Mouse (Mus musculus) limb, embryonic 12.5 days (tissue): Measurements from ENCODE around the gene Ints3. TPM values are rescaled to one million over a fixed set of nuclear protein-coding genes. Genes with fewer than 3 reads are reported as not detected.

Experiments
- ATAC-seq: fragments of 200-750 bp; cut with Nextera tagmentation; 2 replicates; pipeline ENCODE4 v1.8.0; 2017; ENCODE audit warnings: low read depth, moderate TSS enrichment; ENCODE audit not compliant: insufficient number of reproducible peaks, insufficient read depth, low FRiP score, low TSS enrichment
- H3K27ac ChIP-seq: fragments of 300-500 bp; sonication (generic); 2 replicates; pipeline ENCODE4 v1.5.1; 2016; ENCODE audit warnings: mild to moderate bottlenecking, moderate library complexity
- H3K27me3 ChIP-seq: fragments of 300-500 bp; sonication (generic); 2 replicates; pipeline ENCODE4 v1.6.1; 2016; ENCODE audit warnings: mild to moderate bottlenecking, moderate library complexity
- H3K36me3 ChIP-seq: fragments of 300-500 bp; sonication (generic); 2 replicates; pipeline ENCODE4 v1.6.1; 2016; ENCODE audit warnings: mild to moderate bottlenecking, moderate library complexity
- H3K4me1 ChIP-seq: fragments of 300-500 bp; sonication (generic); replicated peaks from 2 replicates; pipeline ENCODE4 v1.6.1; 2016
- H3K4me2 ChIP-seq: fragments of 300-500 bp; sonication (generic); 2 replicates; pipeline ENCODE4 v1.6.1; 2016; ENCODE audit warnings: mild to moderate bottlenecking, moderate library complexity
- H3K4me3 ChIP-seq: fragments of 300-500 bp; sonication (generic); replicated peaks from 2 replicates; pipeline ENCODE4 v1.5.1; 2016; ENCODE audit warnings: mild to moderate bottlenecking
- H3K9ac ChIP-seq: fragments of 300-500 bp; sonication (generic); replicated peaks from 2 replicates; pipeline ENCODE4 v1.6.1; 2016; ENCODE audit warnings: mild to moderate bottlenecking, moderate library complexity
- H3K9me3 ChIP-seq: fragments of 300-500 bp; sonication (generic); 2 replicates; pipeline ENCODE4 v1.6.1; 2016; ENCODE audit warnings: mild to moderate bottlenecking, moderate library complexity
- WGBS: fragments of 180-500 bp; shearing (Covaris S2); methylation state at CpG from one replicate; pipeline ENCODE4 v1.1.7; 2016; 5-methylcytosine and 5-hydroxymethylcytosine counted together
- polyA plus RNA-seq: library from polyadenylated mRNA; unstranded; fragments of >200 nt; fragmentation: Nextera tagmentation; extraction: Ambion mirVana; gene quantifications from 2 replicates; pipeline ENCODE4 v1.2.1, GENCODE M21; 2016

Ints3 gene
- polyA plus RNA-seq, 1 experiment from 2014 or later: 44.5 TPM

DNA sequence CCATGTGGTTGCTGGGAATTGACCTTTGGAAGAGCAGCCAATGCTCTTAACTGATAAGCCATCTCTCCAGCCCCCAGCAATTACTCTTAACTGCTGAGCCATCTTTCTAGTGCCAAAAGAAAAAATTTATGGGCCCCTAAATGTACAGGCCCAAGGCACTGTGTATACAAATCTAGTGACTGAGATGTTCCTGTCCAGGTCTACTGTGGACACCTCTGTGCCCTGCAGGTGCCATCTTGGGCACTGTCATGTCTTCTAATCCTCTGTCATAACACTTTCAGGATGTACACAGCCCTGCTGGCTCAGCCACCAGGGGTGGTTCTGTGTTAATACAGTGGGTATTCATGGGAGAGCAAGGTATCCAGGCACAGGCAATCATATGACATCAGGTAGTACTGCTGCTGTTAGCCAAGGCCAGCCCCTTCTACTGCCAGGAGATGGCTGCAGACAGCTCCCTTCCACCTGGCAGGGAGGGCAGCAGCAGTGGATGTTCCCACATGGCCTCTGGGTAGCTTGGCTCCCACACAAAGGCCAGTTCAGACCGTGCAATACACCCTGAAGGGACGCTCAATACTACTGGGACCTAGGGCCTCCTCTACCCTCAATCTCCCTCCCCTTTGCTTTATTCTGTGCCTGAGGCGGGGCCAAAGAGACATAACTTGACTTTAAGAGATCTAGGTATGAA is 57.7 kb downstream of the Ints3 start:
- Histone ChIP-seq H3K9ac (no peak overlapping the region), H3K4me3 (no peak overlapping the region), H3K36me3 (no peaks in the 10 kb centered on the region), H3K4me1 (no peaks in the 10 kb centered on the region), H3K9me3 (no peaks in the 10 kb centered on the region), H3K27me3 (no peaks in the 10 kb centered on the region), H3K4me2 (no peak overlapping the region), H3K27ac (no peak overlapping the region)
- WGBS: 74% methylated on average over 3 of the region's 3 CpGs
- ATAC-seq: no peak

DNA sequence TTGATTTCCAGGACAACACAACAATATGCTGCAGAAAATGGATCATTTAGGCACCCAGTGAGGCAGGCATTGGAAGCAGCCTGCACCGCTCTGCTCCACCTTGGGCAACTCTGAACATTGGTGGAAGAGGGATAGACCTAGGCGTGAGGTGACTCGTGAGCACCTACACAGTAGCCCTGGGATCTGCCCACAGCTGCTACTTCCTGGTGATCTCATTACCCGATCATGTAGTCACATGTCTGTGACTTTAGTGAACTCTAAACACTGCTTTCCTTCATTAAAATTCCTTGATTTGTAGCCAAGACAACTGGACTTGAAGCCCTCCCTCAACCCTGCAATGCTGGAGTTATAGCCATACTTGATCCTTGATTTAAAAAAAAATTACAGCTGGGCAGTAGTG is 59.1 kb downstream of the Ints3 start:
- no peak for ATAC-seq
- WGBS: 79% methylated on average over 4 of the region's 4 CpGs
- H3K4me3 ChIP-seq: no peak overlapping the region

DNA sequence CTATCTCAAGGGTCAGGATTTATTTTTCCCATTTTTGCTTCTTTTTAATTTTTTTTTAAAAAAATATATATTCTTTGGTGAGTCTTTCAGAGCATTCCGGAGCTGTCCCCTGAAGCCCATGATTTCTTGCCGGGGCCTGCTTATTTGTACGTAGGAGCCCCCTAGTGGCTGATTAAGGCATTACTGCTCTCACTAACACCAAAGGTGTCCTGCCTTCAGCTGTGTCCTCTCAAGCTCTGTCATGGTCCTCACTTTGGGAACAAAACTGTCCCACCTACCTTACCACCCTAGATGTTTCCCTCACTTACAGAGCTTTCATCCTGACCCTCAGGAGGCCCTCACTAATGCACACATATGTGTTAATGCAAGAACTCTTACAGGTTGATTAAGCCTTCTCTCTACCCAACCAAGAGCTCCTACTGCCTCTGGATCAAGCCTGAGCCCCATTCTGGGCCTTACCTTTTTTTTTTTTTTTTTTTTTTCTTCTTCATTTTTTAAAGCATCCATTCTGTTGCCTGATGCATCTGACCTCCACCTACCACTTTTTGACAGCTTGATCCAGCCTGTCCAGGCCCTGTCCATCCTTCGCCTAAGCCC is 59.9 kb downstream of the Ints3 start:
- H3K9ac ChIP-seq: no peak overlapping the region
- 27% methylated on average over 4 of the region's 4 CpGs for WGBS
- H3K27me3 ChIP-seq: no peaks in the 10 kb centered on the region
- no peaks in the 10 kb centered on the region for H3K36me3 ChIP-seq
- no peaks in the 10 kb centered on the region for H3K9me3 ChIP-seq
- H3K4me1 ChIP-seq: no peaks in the 10 kb centered on the region
- no peak overlapping the region for H3K4me2 ChIP-seq
- H3K4me3 ChIP-seq: no peak overlapping the region
- ATAC-seq: no peak
- H3K27ac ChIP-seq: no peak overlapping the region

More for the DNA sequence above, 59.1 kb downstream of the Ints3 start:
- no peak overlapping the region for H3K27ac ChIP-seq
- H3K9ac ChIP-seq: no peak overlapping the region
- no peak overlapping the region for H3K4me2 ChIP-seq
- H3K4me1 ChIP-seq: no peaks in the 10 kb centered on the region
- no peaks in the 10 kb centered on the region for H3K27me3 ChIP-seq
- no peaks in the 10 kb centered on the region for H3K36me3 ChIP-seq
- H3K9me3 ChIP-seq: no peaks in the 10 kb centered on the region

DNA sequence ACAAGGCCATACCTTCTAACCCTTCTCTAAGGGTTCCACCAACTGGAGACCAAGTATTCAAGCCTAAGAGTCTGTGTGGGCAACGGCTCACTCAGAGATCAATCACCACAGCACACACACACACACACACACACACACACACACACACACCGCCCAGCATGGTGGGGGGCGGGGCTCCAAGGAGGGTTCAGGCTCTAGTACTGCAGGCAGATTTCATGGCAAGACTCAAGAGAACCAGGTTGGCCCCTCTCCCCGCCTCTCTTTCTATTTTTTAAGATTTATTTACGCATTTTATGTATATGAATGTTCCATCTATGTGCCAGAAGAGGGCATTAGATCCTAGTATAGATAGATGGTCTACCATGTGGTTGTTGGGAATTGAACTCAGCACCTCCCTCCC is 60.6 kb downstream of the Ints3 start:
- ATAC-seq: no peak
- H3K36me3 ChIP-seq: no peaks in the 10 kb centered on the region
- H3K4me1 ChIP-seq: no peaks in the 10 kb centered on the region
- H3K27ac ChIP-seq: no peak overlapping the region
- H3K9ac ChIP-seq: no peak overlapping the region
- no peak overlapping the region for H3K4me3 ChIP-seq
- WGBS: 67% methylated on average over 5 of the region's 5 CpGs
- H3K4me2 ChIP-seq: no peak overlapping the region
- H3K9me3 ChIP-seq: no peaks in the 10 kb centered on the region
- H3K27me3 ChIP-seq: no peaks in the 10 kb centered on the region

DNA sequence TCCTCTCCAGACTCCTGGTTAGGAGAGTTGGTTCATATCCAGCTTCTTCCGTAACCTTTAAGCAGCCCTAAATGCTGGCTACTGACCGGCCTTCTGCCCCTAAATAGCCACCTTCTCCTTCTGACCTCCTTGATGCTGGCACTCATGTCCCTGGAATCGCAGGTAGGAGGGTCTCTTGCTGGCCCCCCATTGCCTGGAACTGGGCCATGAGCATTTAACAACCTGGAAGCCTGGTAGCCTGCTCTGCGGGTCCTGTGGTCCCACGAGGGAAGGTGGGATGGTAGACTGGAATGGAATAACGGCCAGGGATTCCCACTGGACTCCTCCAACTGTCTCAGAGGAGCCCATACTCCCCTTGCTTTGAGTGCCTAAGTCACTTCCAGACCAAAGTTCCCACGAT is 61.6 kb downstream of the Ints3 start:
- Histone ChIP-seq H3K27me3 (no peaks in the 10 kb centered on the region), H3K9ac (no peak overlapping the region), H3K36me3 (no peaks in the 10 kb centered on the region), H3K4me3 (no peak overlapping the region), H3K4me2 (no peak overlapping the region), H3K4me1 (no peaks in the 10 kb centered on the region), H3K27ac (no peak overlapping the region), H3K9me3 (no peaks in the 10 kb centered on the region)
- no peak for ATAC-seq
- 66% methylated on average over 7 of the region's 7 CpGs for WGBS

DNA sequence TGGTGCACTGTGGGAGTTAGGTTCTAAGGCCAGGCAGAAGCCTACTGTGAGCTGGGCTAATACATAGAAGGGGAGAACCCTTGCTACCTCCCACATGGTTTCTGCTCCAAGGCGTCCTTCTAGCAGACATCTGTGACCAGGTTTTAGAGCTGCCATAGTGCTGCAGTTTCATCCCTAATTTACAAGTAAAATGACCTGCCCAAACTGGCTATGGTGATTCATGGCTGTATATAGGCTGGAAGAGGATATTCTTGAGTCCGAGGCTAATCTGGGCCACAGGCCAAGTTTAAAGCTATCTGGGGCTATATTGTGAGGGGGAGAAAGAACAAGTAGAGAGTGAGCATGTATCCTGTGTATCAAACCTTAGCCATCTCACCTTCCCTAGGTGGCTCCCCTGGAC is 64.4 kb downstream of the Ints3 start:
- no peak for ATAC-seq
- WGBS: 60% methylated on average over 2 of the region's 2 CpGs
- H3K4me2 ChIP-seq: no peak overlapping the region
- no peaks in the 10 kb centered on the region for H3K27me3 ChIP-seq
- H3K9ac ChIP-seq: no peak overlapping the region
- no peak overlapping the region for H3K4me3 ChIP-seq
- H3K27ac ChIP-seq: no peak overlapping the region
- no peaks in the 10 kb centered on the region for H3K9me3 ChIP-seq
- H3K36me3 ChIP-seq: peaks cover 4% of the 10 kb centered on the region
- no peaks in the 10 kb centered on the region for H3K4me1 ChIP-seq

DNA sequence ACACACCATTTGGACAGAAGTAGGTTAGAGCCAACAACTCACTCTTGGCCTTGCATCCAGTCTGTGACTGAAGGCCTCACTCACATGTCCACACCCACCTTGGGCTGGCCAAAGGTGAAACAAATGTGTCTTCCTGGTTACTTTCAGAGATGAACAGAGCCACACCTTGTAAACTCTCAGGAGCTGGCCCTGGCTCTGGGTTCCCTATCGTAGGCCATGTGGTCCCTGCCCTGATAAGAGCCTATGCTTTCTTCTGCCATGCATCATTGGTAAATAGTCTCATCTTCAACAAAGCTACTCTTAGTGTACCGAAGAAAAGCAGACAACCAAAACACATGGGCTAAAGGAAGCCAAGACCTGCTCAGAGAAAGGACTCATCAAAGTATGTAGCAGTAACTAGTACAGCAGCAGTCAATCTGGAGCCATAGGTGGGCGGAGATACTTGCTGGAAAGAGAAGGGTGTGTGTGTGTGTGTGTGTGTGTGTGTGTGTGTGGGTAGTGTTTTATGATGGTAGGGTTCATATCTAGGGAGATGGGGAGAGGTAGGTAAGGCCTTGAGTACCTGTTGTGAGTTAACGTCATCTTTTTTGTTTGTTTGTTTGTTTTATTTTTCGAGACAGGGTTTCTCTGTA is 66.3 kb downstream of the Ints3 start:
- Histone ChIP-seq H3K27ac (no peak overlapping the region), H3K9ac (no peak overlapping the region), H3K4me3 (no peak overlapping the region), H3K27me3 (no peaks in the 10 kb centered on the region), H3K36me3 (peaks cover 17% of the 10 kb centered on the region), H3K9me3 (no peaks in the 10 kb centered on the region), H3K4me2 (no peak overlapping the region), H3K4me1 (no peaks in the 10 kb centered on the region)
- ATAC-seq: no peak
- WGBS: 93% methylated on average over 5 of the region's 5 CpGs

DNA sequence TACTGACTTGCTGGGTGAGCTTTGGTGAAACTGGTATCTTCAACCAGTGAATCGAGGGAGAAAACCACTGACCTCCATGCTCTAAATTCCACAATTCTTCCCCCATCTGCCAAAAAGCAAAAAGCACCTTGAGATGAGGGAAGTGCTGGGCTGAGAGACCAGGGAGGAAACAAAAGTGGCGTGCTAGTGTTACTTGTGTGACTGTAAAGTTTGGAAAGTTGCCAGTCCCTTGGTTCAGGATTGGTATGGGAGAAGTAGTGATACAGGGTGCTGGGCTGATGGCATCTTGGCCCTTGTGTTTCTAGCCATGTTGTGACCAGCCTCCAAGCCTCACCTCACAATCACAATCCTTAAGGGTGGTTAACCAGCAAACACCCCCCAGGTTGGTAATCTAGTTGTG is 71.1 kb downstream of the Ints3 start:
- no peak overlapping the region for H3K9ac ChIP-seq
- no peak overlapping the region for H3K4me3 ChIP-seq
- no peak overlapping the region for H3K27ac ChIP-seq
- no peaks in the 10 kb centered on the region for H3K4me1 ChIP-seq
- no peaks in the 10 kb centered on the region for H3K9me3 ChIP-seq
- WGBS: 84% methylated on average over 2 of the region's 2 CpGs
- H3K4me2 ChIP-seq: no peak overlapping the region
- no peaks in the 10 kb centered on the region for H3K27me3 ChIP-seq
- no peak for ATAC-seq
- H3K36me3 ChIP-seq: peaks cover 60% of the 10 kb centered on the region

DNA sequence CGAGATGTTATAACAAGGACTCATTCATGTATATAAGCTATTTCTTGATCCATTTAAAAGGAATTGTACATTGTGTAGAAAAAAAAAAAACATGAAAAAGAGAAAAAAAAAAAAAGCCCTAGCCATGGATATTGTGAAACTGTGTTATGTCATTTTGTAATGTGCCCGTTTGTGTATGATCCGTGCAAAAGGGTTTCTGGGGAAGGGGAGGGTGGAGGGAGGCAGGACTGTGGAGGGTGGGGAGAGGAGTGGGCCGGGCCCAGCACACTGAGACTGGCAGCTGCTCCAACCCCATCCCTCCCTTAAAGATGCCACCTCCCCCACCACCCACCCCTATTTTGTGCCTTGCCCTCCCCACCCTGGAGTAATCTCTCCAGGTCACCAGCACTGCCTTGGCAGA is 71.9 kb downstream of the Ints3 start:
- Histone ChIP-seq H3K4me2 (no peak overlapping the region), H3K9me3 (no peaks in the 10 kb centered on the region), H3K4me1 (no peaks in the 10 kb centered on the region), H3K36me3 (peaks cover 69% of the 10 kb centered on the region), H3K9ac (no peak overlapping the region), H3K27me3 (no peaks in the 10 kb centered on the region), H3K27ac (no peak overlapping the region), H3K4me3 (no peak overlapping the region)
- no peak for ATAC-seq
- 97% methylated on average over 4 of the region's 4 CpGs for WGBS

DNA sequence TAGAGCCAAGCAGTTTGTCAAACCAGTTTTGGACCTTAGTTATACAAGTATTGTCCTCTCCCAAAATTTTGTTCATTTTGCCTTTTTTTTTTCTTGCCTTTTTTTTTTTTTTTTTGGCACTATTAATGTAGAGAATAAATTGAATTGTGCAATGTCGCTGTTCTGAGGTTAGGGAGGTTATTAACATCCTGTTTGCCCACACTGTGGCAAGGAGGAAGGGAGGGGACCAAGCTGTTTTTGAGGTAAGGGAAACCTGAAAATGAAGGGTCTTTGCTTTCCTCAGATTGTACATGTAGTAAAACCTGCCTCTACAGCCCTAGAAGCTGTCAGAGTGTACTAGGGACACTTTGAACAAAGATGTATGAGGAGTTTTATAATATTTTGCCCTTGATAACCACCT is 74.2 kb downstream of the Ints3 start:
- H3K4me3 ChIP-seq: no peak overlapping the region
- no peaks in the 10 kb centered on the region for H3K9me3 ChIP-seq
- no peaks in the 10 kb centered on the region for H3K4me1 ChIP-seq
- H3K4me2 ChIP-seq: no peak overlapping the region
- H3K27ac ChIP-seq: no peak overlapping the region
- H3K9ac ChIP-seq: no peak overlapping the region
- peaks cover 89% of the 10 kb centered on the region for H3K36me3 ChIP-seq
- WGBS: 93% methylated on average over 1 of the region's 1 CpGs
- no peaks in the 10 kb centered on the region for H3K27me3 ChIP-seq
- ATAC-seq: no peak

DNA sequence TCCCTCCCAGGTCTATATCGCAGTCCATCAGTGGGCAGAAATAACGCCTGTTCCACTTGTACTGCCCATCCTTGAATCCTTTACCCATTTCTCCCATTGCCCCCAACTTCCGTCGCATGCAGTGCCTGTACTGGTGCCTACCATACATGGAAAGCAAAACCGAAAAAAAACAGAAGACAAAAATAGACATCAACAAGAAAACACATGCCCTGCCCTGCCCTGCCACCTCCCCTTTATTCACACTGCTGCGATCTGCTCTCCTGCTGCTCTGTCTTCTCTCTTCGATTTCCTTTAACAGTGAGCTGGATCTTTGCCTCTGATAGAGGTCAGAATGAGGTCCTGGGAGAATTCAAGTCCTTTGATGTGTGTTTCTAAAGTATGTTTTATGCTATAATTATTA is 75.5 kb downstream of the Ints3 start:
- WGBS: 96% methylated on average over 7 of the region's 7 CpGs
- H3K27me3 ChIP-seq: no peaks in the 10 kb centered on the region
- no peak for ATAC-seq

DNA sequence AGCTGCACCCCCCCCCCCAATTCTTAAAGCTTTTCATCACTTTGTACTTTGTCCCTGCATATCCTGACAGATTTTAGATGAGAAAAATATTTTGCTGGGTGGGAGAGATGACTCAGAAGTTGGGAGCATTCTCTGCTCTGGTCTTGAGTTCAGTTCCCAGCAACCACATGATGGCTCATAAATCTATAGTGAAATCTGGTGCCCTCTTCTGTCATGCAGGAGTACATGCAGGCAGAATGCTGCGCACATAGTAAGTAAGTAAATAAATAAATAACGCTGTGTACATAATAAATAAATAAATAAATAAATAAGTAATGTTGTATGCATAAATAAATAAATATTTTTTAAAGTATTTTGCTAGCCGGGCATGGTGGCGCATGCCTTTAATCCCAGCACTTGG is 85.6 kb downstream of the Ints3 start:
- H3K4me2 ChIP-seq: no peak overlapping the region
- H3K4me3 ChIP-seq: no peak overlapping the region
- no peaks in the 10 kb centered on the region for H3K9me3 ChIP-seq
- H3K27ac ChIP-seq: no peak overlapping the region
- peaks cover 77% of the 10 kb centered on the region for H3K36me3 ChIP-seq
- no peaks in the 10 kb centered on the region for H3K27me3 ChIP-seq
- ATAC-seq: no peak
- no peaks in the 10 kb centered on the region for H3K4me1 ChIP-seq
- H3K9ac ChIP-seq: no peak overlapping the region
- WGBS: 94% methylated on average over 4 of the region's 4 CpGs

More for the DNA sequence above, 75.5 kb downstream of the Ints3 start:
- Histone ChIP-seq H3K27ac (no peak overlapping the region), H3K4me1 (no peaks in the 10 kb centered on the region), H3K9ac (no peak overlapping the region), H3K4me2 (no peak overlapping the region), H3K9me3 (no peaks in the 10 kb centered on the region), H3K4me3 (no peak overlapping the region), H3K36me3 (peaks cover 94% of the 10 kb centered on the region)
